Mouse (Mus musculus): ENCODE results near the gene Ndufb2. TPM values are rescaled to one million over a fixed set of nuclear protein-coding genes. Genes with fewer than 3 reads are reported as not detected.

The Ndufb2 gene
- polyA plus RNA-seq (2015; fragmentation: Nextera tagmentation; extraction: Ambion mirVana): 419 and 461 TPM in 2 replicates

- WGBS: under 1% methylated on average over 56 of the region's 56 CpGs
- peak within 1 kb of the TSS; percentile 69 for H3K4me2 ChIP-seq (replicated peaks; ENCODE audit: low read depth)
Measured at GRCm38 (mm10) chr6:39592401-39593214, at the start of gene Ndufb2. Gene Ndufb2, plus strand, starts transcription at chr6:39592574.

DNA sequence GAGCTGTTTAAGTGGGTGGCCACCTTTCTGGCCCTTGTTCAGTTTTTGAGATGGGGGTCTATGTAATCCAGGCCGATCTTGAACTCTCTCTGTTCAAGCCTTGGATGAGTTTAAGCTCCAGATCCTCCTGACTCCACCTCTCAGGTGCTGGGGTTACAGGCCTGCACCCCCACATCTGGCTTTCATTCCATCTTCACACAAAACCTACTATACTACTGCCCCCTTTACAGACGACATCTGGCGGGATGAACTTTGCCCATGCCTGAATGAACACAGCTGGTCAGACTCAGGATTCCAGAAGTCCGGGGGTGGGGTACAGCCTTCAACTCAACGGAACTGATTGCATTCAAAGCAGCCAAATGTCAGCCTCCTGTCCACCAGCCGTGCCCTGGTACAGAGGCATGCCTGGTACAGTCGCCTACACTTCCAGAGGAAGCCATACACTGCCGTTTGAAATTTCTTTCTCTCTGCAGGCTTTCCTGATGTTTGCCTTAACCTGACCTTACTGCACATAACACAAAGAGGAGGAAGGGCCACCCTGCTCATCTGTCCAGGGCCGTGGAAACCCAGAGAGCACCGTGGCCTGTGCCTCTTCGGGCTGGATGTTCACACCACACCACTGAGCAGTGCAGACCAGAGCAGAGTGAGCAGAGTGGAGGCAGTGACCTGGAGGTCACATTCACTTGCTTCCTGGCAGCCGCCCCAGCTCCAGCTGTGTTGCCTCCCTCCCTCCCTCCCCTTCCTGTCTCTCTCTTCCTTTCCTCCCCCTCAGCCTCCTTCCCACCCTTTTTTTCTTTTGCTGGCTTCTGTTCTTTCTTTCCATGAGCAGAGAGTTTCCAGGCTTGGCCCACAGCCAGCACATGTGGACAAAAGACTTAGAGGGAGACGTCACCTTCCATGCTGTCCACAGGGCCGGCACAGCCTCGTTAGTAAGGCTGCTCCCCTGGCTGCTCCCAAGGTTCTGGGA, 49.5 kb upstream of the Ndufb2 start:
- Histone ChIP-seq H3K4me1 (replicated peaks; ENCODE audit: control insufficient read depth, insufficient read depth) (peaks cover 17% of the 10 kb centered on the region), H3K9ac (ENCODE audit: low read length) (no peak overlapping the region), H3K27me3 (ENCODE audit: control insufficient read depth, insufficient read depth, low read length) (no peaks in the 10 kb centered on the region), H3K9me3 (ENCODE audit: control insufficient read depth, low read length) (no peaks in the 10 kb centered on the region), H3K36me3 (ENCODE audit: control insufficient read depth, insufficient read depth, low read length) (no peaks in the 10 kb centered on the region), H3K4me3 (ENCODE audit: low read depth, low read length) (no peak overlapping the region), H3K27ac (replicated peaks) (peak overlapping the region; percentile 76), H3K4me2 (replicated peaks; ENCODE audit: low read depth) (peak overlapping the region; percentile 20; the same call in 1 of the 2 replicates)
- WGBS: 13% methylated on average over 15 of the region's 15 CpGs
- DNase-seq (ENCODE audit: low spot score) (peak; percentile 78), ATAC-seq (ENCODE audit: low FRiP score, low TSS enrichment) (peak; percentile 88)
- TF ChIP-seq EP300 (optimal IDR thresholded peaks at IDR 0.05): no peak
- TF ChIP-seq CTCF (IDR thresholded peaks at IDR 0.05; ENCODE audit: low read depth): no peak

More at GRCm38 (mm10) chr6:39592401-39593214, at the start of gene Ndufb2:
- no peak for TF ChIP-seq EP300 (optimal IDR thresholded peaks at IDR 0.05)
- TF ChIP-seq CTCF (IDR thresholded peaks at IDR 0.05; ENCODE audit: low read depth): no peak; the same call in 1 of the 2 replicates
- peak; percentile 98 for ATAC-seq (ENCODE audit: low FRiP score, low TSS enrichment)
- peak within 1 kb of the TSS; percentile 88 for H3K4me3 ChIP-seq (ENCODE audit: low read depth, low read length)
- H3K4me1 ChIP-seq (replicated peaks; ENCODE audit: control insufficient read depth, insufficient read depth): no peaks in the 10 kb centered on the region
- H3K36me3 ChIP-seq (ENCODE audit: control insufficient read depth, insufficient read depth, low read length): peaks cover 12% of the 10 kb centered on the region; the same call in 1 of the 2 replicates
- peak within 1 kb of the TSS; percentile 89 for H3K27ac ChIP-seq (replicated peaks)
- H3K9ac ChIP-seq (ENCODE audit: low read length): peak within 1 kb of the TSS; percentile 78
- H3K27me3 ChIP-seq (ENCODE audit: control insufficient read depth, insufficient read depth, low read length): no peaks in the 10 kb centered on the region
- peak; percentile 97 for DNase-seq (ENCODE audit: low spot score)
- H3K9me3 ChIP-seq (ENCODE audit: control insufficient read depth, low read length): no peaks in the 10 kb centered on the region

DNA sequence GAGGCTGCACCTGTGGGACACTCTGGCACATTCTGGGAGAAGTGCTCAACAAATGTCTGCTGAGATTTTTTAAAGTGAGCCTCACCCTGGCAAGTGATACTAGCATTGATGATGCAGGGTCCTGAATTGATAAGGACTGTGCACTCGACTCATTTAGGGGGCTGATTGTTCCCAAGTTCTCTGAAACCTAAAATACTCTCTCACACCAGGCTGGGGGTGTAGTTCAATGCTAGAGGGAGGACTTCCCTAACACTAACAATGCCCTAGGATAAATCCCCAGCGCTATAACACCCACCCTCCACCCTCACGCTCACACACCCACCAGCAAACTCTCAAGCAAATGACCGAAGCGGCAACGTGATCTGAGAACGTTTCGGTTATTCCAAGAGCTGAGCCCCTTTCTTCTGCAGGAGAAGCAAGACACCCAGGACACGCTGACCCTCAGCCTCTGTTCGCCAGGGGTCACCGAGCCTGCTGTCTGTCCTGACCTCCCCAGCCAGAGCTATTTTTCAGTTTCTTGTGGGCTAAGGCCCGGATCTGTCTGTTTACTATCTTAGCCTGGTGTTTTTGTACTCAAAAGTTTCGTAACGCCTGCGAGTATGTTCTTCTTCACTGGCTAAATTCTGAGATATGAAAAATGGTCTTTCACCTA, 48.5 kb upstream of the Ndufb2 start:
- DNase-seq (ENCODE audit: low spot score): no peak
- ATAC-seq (ENCODE audit: low FRiP score, low TSS enrichment): no peak
- Histone ChIP-seq H3K9ac (ENCODE audit: low read length) (0 out of 2 replicates have a peak overlapping the region, but pooled peaks have one; percentile 27), H3K4me3 (ENCODE audit: low read depth, low read length) (no peak overlapping the region), H3K4me1 (replicated peaks; ENCODE audit: control insufficient read depth, insufficient read depth) (peaks cover 17% of the 10 kb centered on the region), H3K4me2 (replicated peaks; ENCODE audit: low read depth) (no peak overlapping the region; the same call in 1 of the 2 replicates), H3K9me3 (ENCODE audit: control insufficient read depth, low read length) (no peaks in the 10 kb centered on the region), H3K27ac (replicated peaks) (peak overlapping the region; percentile 76), H3K36me3 (ENCODE audit: control insufficient read depth, insufficient read depth, low read length) (no peaks in the 10 kb centered on the region), H3K27me3 (ENCODE audit: control insufficient read depth, insufficient read depth, low read length) (no peaks in the 10 kb centered on the region)
- whole genome bisulfite sequencing: 54% methylated on average over 15 of the region's 15 CpGs
- TF ChIP-seq EP300 (optimal IDR thresholded peaks at IDR 0.05): no peak
- TF ChIP-seq CTCF (IDR thresholded peaks at IDR 0.05; ENCODE audit: low read depth): no peak

DNA sequence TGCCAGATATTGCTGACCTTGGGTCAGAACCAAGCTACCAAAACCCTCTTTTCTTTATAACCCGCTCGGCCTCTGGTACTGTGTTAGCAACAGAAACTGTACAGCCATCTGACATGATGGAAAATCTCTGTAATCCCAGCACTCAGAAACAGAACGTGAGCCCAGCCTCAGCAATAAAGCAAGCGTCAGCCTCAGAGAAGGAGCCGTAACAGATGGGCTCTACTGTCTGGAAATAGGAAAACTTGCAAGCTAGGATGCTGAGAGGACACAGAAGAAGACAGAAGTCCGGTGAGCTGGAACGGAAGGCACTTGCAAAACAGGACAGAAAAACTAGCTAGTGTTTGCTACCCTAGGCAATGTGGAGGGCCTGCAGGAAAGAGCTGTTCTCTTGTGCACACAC, 46.9 kb upstream of the Ndufb2 start:
- no peaks in the 10 kb centered on the region for H3K9me3 ChIP-seq (ENCODE audit: control insufficient read depth, low read length)
- no peaks in the 10 kb centered on the region for H3K36me3 ChIP-seq (ENCODE audit: control insufficient read depth, insufficient read depth, low read length)
- H3K4me1 ChIP-seq (replicated peaks; ENCODE audit: control insufficient read depth, insufficient read depth): peaks cover 11% of the 10 kb centered on the region
- H3K9ac ChIP-seq (ENCODE audit: low read length): no peak overlapping the region
- no peak overlapping the region for H3K4me3 ChIP-seq (ENCODE audit: low read depth, low read length)
- TF ChIP-seq CTCF (IDR thresholded peaks at IDR 0.05; ENCODE audit: low read depth) (no peak), EP300 (optimal IDR thresholded peaks at IDR 0.05) (no peak)
- whole genome bisulfite sequencing: 75% methylated on average over 7 of the region's 7 CpGs
- no peak overlapping the region for H3K27ac ChIP-seq (replicated peaks)
- no peak for ATAC-seq (ENCODE audit: low FRiP score, low TSS enrichment)
- H3K4me2 ChIP-seq (replicated peaks; ENCODE audit: low read depth): no peak overlapping the region
- no peak for DNase-seq (ENCODE audit: low spot score)
- no peaks in the 10 kb centered on the region for H3K27me3 ChIP-seq (ENCODE audit: control insufficient read depth, insufficient read depth, low read length)

DNA sequence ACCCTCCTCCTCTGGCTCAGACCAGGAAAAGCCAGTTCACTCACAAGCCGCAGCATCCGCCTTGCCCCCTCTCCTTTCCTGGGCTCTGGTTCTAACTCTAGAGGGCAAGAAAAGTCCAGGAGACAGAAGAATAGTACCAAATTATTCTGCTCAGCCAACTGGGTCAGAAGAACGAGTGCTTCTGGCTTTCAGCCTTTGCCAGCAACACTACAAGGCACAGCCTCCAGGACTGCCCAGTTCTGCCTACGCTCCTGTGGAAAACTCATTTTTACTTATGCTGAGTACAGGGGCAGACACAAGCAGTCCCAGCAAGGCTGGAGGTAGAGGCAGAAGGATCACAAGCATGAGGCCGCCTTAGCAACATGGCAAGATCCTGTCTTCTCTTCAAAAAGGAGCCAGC, 44.3 kb upstream of the Ndufb2 start:
- Histone ChIP-seq H3K9ac (ENCODE audit: low read length) (no peak overlapping the region), H3K4me2 (replicated peaks; ENCODE audit: low read depth) (no peak overlapping the region), H3K27ac (replicated peaks) (no peak overlapping the region), H3K9me3 (ENCODE audit: control insufficient read depth, low read length) (no peaks in the 10 kb centered on the region), H3K4me3 (ENCODE audit: low read depth, low read length) (no peak overlapping the region), H3K4me1 (replicated peaks; ENCODE audit: control insufficient read depth, insufficient read depth) (peaks cover 4% of the 10 kb centered on the region), H3K36me3 (ENCODE audit: control insufficient read depth, insufficient read depth, low read length) (no peaks in the 10 kb centered on the region), H3K27me3 (ENCODE audit: control insufficient read depth, insufficient read depth, low read length) (no peaks in the 10 kb centered on the region)
- ATAC-seq (ENCODE audit: low FRiP score, low TSS enrichment) (no peak), DNase-seq (ENCODE audit: low spot score) (no peak)
- whole genome bisulfite sequencing: 68% methylated on average over 5 of the region's 5 CpGs
- TF ChIP-seq EP300 (optimal IDR thresholded peaks at IDR 0.05) (no peak), CTCF (IDR thresholded peaks at IDR 0.05; ENCODE audit: low read depth) (no peak)
